Mouse (Mus musculus) E14TG2a.4 (cell line): ENCODE measurements around the gene Tmem50a.

ENCODE experiments used
- CTCF ChIP-seq: conservative IDR thresholded peaks from 2 replicates; pipeline ENCODE4 v1.5.1; 2014; ENCODE audit warnings: low read length
- NANOG ChIP-seq: IDR thresholded peaks from 2 replicates; pipeline ENCODE4 v1.6.1; 2014; ENCODE audit warnings: borderline replicate concordance, low read length, mixed read lengths

DNA sequence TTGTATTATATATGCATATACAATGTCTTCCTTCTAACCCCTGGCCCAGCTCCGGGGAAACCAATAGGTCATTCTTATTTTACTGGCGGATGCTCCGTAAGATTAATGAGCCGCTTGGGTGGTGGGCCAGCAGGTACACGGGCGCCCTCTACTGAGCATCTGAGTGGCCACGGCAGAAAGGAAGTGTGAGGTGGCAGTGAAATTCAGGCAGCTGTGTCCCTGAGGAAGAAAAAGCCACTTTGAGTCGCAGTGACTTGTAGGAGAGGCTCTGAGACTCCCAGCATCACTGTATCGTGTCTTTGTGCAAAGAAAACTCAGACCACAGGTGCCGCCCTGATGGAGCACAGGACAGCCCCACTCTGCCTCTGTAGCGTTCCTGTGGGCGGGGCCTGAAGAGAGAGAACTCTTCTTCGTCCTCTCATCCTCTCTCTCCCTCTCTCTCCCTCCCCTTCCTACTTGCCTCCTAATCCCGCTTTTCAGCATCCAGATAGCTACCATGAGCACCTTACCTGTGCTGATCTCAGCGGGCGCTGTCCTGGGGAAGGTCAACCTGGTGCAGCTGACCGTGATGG is 35.3 kb downstream of the Tmem50a start:
- TF ChIP-seq NANOG (no peak), CTCF (peak; percentile 70)
